Mouse (Mus musculus): Measurements from ENCODE around the gene Pld2. TPM values are rescaled to one million over a fixed set of nuclear protein-coding genes. Genes with fewer than 3 reads are reported as not detected.

Gene Pld2
- polyA plus RNA-seq (2015; fragmentation: Nextera tagmentation; extraction: Ambion mirVana): 10.8 and 13.5 TPM in 2 replicates

DNA sequence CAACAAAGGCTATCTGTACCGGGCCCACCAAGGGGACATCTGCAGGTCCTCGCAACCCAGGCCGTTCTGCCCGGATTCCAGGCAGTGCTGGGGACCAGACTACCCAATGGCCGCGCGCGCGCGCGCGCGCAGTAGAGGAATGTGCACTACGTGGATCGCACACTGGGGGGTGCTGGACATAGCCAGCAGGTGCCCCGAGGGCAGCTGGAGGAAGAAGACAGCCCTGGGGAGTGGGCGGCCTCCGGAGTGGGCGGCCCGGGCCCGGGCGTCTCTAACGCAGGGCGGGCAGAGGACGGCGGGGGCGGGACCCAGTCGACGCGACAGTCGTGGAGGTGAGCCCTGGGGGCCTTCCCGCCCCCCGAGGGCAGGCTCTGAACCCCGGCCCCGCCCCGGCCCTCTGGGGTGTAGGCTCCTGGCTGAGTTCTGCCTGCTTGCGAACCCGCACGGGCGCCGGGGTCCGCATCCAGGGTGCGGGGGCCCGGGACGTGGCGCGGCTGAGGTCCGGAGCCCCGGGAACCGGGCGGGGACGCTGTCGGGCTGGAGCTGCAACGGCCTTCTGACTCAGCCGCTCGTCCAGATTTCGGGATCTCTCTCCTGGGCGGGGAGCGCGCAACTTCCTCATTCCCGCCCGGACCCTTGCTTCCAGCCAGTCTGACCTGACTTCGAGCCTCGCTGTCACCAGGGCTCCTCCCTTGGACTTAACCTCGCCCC is at the start of gene Pld2:
Gene Pld2, plus strand, starts transcription at position 188 of the 711 bp plus-strand sequence.
- peaks cover 3% of the 10 kb centered on the region; the same call in 1 of the 2 replicates for H3K4me1 ChIP-seq (ENCODE audit: insufficient read depth, low read depth, low read length)
- ATAC-seq: peak; percentile 99
- WGBS: under 1% methylated on average over 58 of the region's 65 CpGs
- peak within 1 kb of the TSS; percentile 58 for H3K9ac ChIP-seq (replicated peaks; ENCODE audit: low read depth)
- H3K27me3 ChIP-seq (replicated peaks; ENCODE audit: insufficient read depth, low read length): no peaks in the 10 kb centered on the region
- H3K27ac ChIP-seq (ENCODE audit: low read length): peak within 1 kb of the TSS; percentile 87
- peak within 1 kb of the TSS; percentile 77 for H3K4me2 ChIP-seq (replicated peaks; ENCODE audit: low read depth, low read length)
- H3K4me3 ChIP-seq (ENCODE audit: low read depth, low read length): peak within 1 kb of the TSS; percentile 62
- DNase-seq (ENCODE audit: low spot score): peak; percentile 95
- peak; percentile 82 for TF ChIP-seq CTCF (IDR thresholded peaks at IDR 0.05)
- no peak for TF ChIP-seq EP300 (IDR thresholded peaks at IDR 0.05)
- no peaks in the 10 kb centered on the region for H3K36me3 ChIP-seq (ENCODE audit: insufficient read depth, low read length)
- H3K9me3 ChIP-seq (ENCODE audit: low read length): no peaks in the 10 kb centered on the region

DNA sequence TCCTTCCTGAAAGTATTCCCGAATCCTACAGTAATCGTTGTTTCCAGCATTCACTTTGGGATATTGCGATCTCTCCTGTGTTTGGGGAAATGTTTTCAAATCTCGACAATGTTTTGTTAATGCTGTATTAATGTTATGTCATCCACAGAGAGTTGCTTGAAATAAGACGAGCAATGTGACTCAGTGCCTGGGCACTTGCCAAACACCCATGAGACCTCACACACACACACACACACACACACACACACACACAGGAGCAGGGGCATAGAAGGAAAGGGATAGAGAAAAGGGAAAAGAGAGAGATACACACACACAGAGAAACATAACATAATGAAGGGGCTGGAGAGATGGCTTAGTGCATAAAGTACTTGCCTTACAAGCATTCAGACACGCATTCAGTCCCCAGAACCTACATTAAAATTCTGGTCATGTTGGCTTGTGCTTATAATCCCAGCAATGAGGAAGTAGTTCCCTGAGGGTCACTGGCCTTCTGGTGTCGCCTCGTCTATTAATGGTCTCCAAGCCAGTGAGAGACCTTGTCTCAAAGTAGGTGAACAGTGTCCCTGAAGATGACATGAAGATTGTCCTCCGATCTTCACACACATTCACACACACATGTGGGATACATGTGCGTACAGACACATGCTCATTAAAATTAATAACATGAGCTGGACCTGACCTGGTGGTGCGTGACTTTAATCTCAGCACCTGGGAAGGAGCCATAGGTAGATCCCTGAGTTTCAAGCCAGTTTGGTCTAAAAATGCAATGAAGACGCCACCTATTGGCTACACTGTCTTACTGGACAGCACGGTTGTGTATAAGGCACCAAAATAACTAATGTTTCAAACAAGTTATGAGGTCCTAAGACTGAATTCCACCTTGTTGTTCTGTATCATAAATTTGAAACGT is 40.0 kb upstream of the Pld2 start:
- DNase-seq (ENCODE audit: low spot score): peak; percentile 46
- ATAC-seq: no peak
- WGBS: 60% methylated on average over 14 of the region's 14 CpGs

DNA sequence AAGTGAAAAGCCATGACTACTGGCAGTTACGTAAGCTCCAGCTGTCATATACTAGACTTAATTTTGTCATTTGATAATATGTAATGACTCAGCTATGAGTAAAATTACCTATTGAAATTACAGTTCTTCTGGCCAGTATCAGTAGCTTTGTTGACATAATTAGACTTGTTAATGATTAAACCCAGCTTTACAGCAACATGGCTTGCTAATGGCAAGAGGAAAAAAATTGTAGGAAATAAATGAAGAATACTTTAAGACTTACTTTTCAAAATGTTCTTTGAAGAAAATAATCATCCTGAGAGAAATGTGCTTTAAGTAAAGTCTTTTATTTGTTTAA is 39.4 kb upstream of the Pld2 start:
- WGBS: 67% methylated on average over 1 of the region's 1 CpGs
- Histone ChIP-seq H3K27me3 (replicated peaks; ENCODE audit: insufficient read depth, low read length) (no peaks in the 10 kb centered on the region), H3K9me3 (ENCODE audit: low read length) (no peaks in the 10 kb centered on the region), H3K9ac (replicated peaks; ENCODE audit: low read depth) (no peak overlapping the region), H3K27ac (ENCODE audit: low read length) (no peak overlapping the region), H3K4me2 (replicated peaks; ENCODE audit: low read depth, low read length) (no peak overlapping the region), H3K4me1 (ENCODE audit: insufficient read depth, low read depth, low read length) (no peaks in the 10 kb centered on the region), H3K4me3 (ENCODE audit: low read depth, low read length) (no peak overlapping the region), H3K36me3 (ENCODE audit: insufficient read depth, low read length) (no peaks in the 10 kb centered on the region)
- TF ChIP-seq EP300 (IDR thresholded peaks at IDR 0.05) (no peak), CTCF (IDR thresholded peaks at IDR 0.05) (no peak)
- DNase-seq (ENCODE audit: low spot score) (no peak), ATAC-seq (no peak)

More for the DNA sequence above, 40.0 kb upstream of the Pld2 start:
- Histone ChIP-seq H3K36me3 (ENCODE audit: insufficient read depth, low read length) (no peaks in the 10 kb centered on the region), H3K9ac (replicated peaks; ENCODE audit: low read depth) (no peak overlapping the region), H3K27me3 (replicated peaks; ENCODE audit: insufficient read depth, low read length) (no peaks in the 10 kb centered on the region), H3K27ac (ENCODE audit: low read length) (no peak overlapping the region), H3K4me1 (ENCODE audit: insufficient read depth, low read depth, low read length) (no peaks in the 10 kb centered on the region), H3K4me2 (replicated peaks; ENCODE audit: low read depth, low read length) (no peak overlapping the region), H3K4me3 (ENCODE audit: low read depth, low read length) (no peak overlapping the region), H3K9me3 (ENCODE audit: low read length) (no peaks in the 10 kb centered on the region)
- TF ChIP-seq EP300 (IDR thresholded peaks at IDR 0.05) (no peak), CTCF (IDR thresholded peaks at IDR 0.05) (peak; percentile 69)

DNA sequence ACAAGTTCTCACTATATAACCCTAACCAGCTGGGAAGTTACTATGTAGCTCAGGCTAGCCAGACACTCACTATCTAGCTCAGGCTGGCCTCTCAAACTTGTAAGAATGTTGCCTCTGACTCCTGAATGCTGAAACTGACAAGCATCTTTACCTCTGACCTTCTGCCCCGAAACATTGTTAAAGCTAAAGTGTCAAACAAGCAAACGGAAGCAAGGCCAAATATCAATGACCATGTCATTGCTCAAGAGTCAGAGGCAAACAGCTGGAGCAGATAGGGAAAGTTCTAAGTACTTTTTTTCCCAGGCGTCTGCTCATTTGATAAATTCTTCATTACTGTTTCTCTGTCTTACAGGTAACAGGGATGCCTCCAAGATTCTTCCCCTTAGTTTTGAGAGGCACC is 37.8 kb upstream of the Pld2 start:
- H3K9me3 ChIP-seq (ENCODE audit: low read length): no peaks in the 10 kb centered on the region
- WGBS: 36% methylated on average over 3 of the region's 3 CpGs

DNA sequence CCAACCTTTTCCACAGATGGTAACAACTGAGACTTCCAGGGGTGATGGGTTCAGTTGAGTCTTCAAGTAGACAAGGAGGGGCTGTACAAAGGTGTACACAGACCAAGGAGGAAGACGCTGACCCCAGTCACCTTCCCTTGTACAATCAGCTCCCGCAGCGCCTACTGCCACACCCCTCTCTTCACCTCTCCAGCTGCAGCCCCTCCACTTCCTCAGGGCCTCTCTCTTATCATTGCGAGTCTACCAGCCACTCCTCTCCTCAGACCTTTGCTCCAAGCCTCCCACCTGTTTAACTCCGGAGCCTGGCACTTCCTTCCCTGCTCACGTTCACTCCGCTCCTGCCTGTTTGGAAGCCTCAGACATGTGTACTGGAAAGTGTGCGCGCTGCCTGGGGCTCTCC is 34.9 kb upstream of the Pld2 start, which contains the start of gene Tm4sf5:
Gene Tm4sf5, plus strand, starts transcription at position 275 of the 400 bp plus-strand sequence.
- TF ChIP-seq EP300 (IDR thresholded peaks at IDR 0.05) (no peak), CTCF (IDR thresholded peaks at IDR 0.05) (no peak)
- no peak for DNase-seq (ENCODE audit: low spot score)
- no peaks in the 10 kb centered on the region for H3K9me3 ChIP-seq (ENCODE audit: low read length)
- no peak for ATAC-seq
- WGBS: 32% methylated on average over 9 of the region's 9 CpGs
- no peak within 1 kb of the TSS for H3K4me2 ChIP-seq (replicated peaks; ENCODE audit: low read depth, low read length)
- H3K36me3 ChIP-seq (ENCODE audit: insufficient read depth, low read length): no peaks in the 10 kb centered on the region
- H3K27me3 ChIP-seq (replicated peaks; ENCODE audit: insufficient read depth, low read length): no peaks in the 10 kb centered on the region
- H3K27ac ChIP-seq (ENCODE audit: low read length): no peak within 1 kb of the TSS
- H3K9ac ChIP-seq (replicated peaks; ENCODE audit: low read depth): no peak within 1 kb of the TSS
- no peaks in the 10 kb centered on the region for H3K4me1 ChIP-seq (ENCODE audit: insufficient read depth, low read depth, low read length)
- H3K4me3 ChIP-seq (ENCODE audit: low read depth, low read length): no peak within 1 kb of the TSS

More for the DNA sequence above, 37.8 kb upstream of the Pld2 start:
- no peak for DNase-seq (ENCODE audit: low spot score)
- Histone ChIP-seq H3K4me1 (ENCODE audit: insufficient read depth, low read depth, low read length) (no peaks in the 10 kb centered on the region), H3K27ac (ENCODE audit: low read length) (no peak overlapping the region), H3K9ac (replicated peaks; ENCODE audit: low read depth) (no peak overlapping the region), H3K4me3 (ENCODE audit: low read depth, low read length) (no peak overlapping the region), H3K4me2 (replicated peaks; ENCODE audit: low read depth, low read length) (no peak overlapping the region), H3K27me3 (replicated peaks; ENCODE audit: insufficient read depth, low read length) (no peaks in the 10 kb centered on the region), H3K36me3 (ENCODE audit: insufficient read depth, low read length) (no peaks in the 10 kb centered on the region)
- no peak for ATAC-seq
- TF ChIP-seq CTCF (IDR thresholded peaks at IDR 0.05): no peak
- no peak for TF ChIP-seq EP300 (IDR thresholded peaks at IDR 0.05)

DNA sequence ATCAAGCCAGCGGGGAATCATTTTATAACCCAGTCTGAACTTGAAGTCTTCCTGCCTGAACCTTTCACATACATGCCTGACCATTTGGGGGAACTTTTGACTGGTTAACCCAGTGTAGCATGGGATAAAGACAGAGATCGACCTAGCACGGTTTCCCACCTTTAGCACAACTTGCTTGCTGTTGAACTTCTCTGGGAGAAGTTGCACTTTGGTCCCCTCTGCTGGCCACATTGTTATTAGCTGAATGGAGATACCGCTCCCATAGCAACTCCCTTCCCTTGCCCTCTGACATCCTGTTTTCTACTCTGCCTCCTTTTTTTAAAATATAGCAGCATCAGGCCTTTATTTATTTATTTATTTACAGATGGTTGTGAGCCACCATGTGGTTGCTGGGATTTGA is 33.5 kb upstream of the Pld2 start:
- no peaks in the 10 kb centered on the region for H3K27me3 ChIP-seq (replicated peaks; ENCODE audit: insufficient read depth, low read length)
- 13% methylated on average over 4 of the region's 4 CpGs for whole genome bisulfite sequencing
- ATAC-seq (peak; percentile 59), DNase-seq (ENCODE audit: low spot score) (peak; percentile 85)
- no peaks in the 10 kb centered on the region for H3K4me1 ChIP-seq (ENCODE audit: insufficient read depth, low read depth, low read length)
- no peak overlapping the region for H3K4me3 ChIP-seq (ENCODE audit: low read depth, low read length)
- no peaks in the 10 kb centered on the region for H3K9me3 ChIP-seq (ENCODE audit: low read length)
- 0 out of 2 replicates have a peak overlapping the region, but pooled peaks have one; percentile 17 for H3K4me2 ChIP-seq (replicated peaks; ENCODE audit: low read depth, low read length)
- H3K9ac ChIP-seq (replicated peaks; ENCODE audit: low read depth): no peak overlapping the region
- H3K27ac ChIP-seq (ENCODE audit: low read length): no peak overlapping the region
- H3K36me3 ChIP-seq (ENCODE audit: insufficient read depth, low read length): no peaks in the 10 kb centered on the region
- TF ChIP-seq CTCF (IDR thresholded peaks at IDR 0.05) (peak; percentile 87), EP300 (IDR thresholded peaks at IDR 0.05) (no peak)
